Mouse (Mus musculus): ENCODE results near the gene Irf2. TPM values are rescaled to one million over a fixed set of nuclear protein-coding genes. Genes with fewer than 3 reads are reported as not detected.

The Irf2 gene
- polyA plus RNA-seq, 1 experiment from 2014 or later, result 9.2 TPM

DNA sequence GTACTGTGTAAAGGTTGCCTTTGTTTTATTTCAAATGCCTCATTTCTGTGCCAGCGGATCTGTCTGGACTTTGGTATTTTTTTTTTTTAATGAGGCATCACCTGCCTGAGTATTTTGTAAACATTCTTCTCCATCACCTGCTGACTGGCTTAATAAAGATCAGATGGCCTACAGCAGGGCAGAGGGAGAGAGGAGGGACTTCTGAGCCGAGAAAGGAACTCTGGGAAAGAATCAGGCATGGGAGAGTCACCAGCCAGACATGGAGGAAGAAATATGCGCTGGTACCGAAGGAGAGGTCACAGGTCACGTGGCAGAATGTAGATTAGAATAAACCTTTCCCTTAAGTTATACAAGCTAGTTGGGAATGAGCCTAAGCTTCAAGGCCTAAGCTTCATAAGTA, 143.2 kb downstream of the Irf2 start:
- no peak overlapping the region for H3K4me3 ChIP-seq (ENCODE audit: low read depth, low read length)
- DNase-seq (ENCODE audit: low spot score, missing footprints) (no peak), ATAC-seq (ENCODE audit: low FRiP score) (no peak)
- no peak overlapping the region for H3K9ac ChIP-seq (ENCODE audit: low read length)
- H3K4me1 ChIP-seq (ENCODE audit: control insufficient read depth, insufficient read depth, low read length), result no peaks in the 10 kb centered on the region; the same call in 1 of the 2 replicates
- WGBS, result 56% methylated on average over 5 of the region's 5 CpGs
- no peak overlapping the region for H3K27ac ChIP-seq (ENCODE audit: low read depth, low read length)
- no peaks in the 10 kb centered on the region for H3K27me3 ChIP-seq (ENCODE audit: control insufficient read depth, insufficient read depth, low read length)
- H3K4me2 ChIP-seq, result no peak overlapping the region
- no peaks in the 10 kb centered on the region for H3K9me3 ChIP-seq (ENCODE audit: control insufficient read depth, low read length)
- H3K36me3 ChIP-seq (ENCODE audit: control insufficient read depth, insufficient read depth, low read length), result no peaks in the 10 kb centered on the region

- Histone ChIP-seq H3K9me3 (ENCODE audit: control insufficient read depth, low read length) (no peaks in the 10 kb centered on the region), H3K4me2 (no peak overlapping the region), H3K4me3 (ENCODE audit: low read depth, low read length) (no peak overlapping the region), H3K27me3 (ENCODE audit: control insufficient read depth, insufficient read depth, low read length) (no peaks in the 10 kb centered on the region), H3K4me1 (ENCODE audit: control insufficient read depth, insufficient read depth, low read length) (no peaks in the 10 kb centered on the region; the same call in 1 of the 2 replicates), H3K27ac (ENCODE audit: low read depth, low read length) (no peak overlapping the region), H3K9ac (ENCODE audit: low read length) (no peak overlapping the region), H3K36me3 (ENCODE audit: control insufficient read depth, insufficient read depth, low read length) (no peaks in the 10 kb centered on the region)
- no peak for ATAC-seq (ENCODE audit: low FRiP score)
- DNase-seq (ENCODE audit: low spot score, missing footprints), result no peak
- WGBS, result 91% methylated on average over 9 of the region's 9 CpGs
Measured at GRCm38 (mm10) chr8:46883232-46884000, 143.9 kb downstream of the Irf2 start.

GRCm38 (mm10) chr8:46885786-46886185, 146.3 kb downstream of the Irf2 start:
- H3K27ac ChIP-seq (ENCODE audit: low read depth, low read length), result no peak overlapping the region

GRCm38 (mm10) chr8:46886216-46886615, 146.7 kb downstream of the Irf2 start:
- Histone ChIP-seq H3K4me2 (no peak overlapping the region), H3K27me3 (ENCODE audit: control insufficient read depth, insufficient read depth, low read length) (no peaks in the 10 kb centered on the region), H3K27ac (ENCODE audit: low read depth, low read length) (no peak overlapping the region), H3K4me1 (ENCODE audit: control insufficient read depth, insufficient read depth, low read length) (no peaks in the 10 kb centered on the region; the same call in 1 of the 2 replicates), H3K9ac (ENCODE audit: low read length) (no peak overlapping the region), H3K36me3 (ENCODE audit: control insufficient read depth, insufficient read depth, low read length) (no peaks in the 10 kb centered on the region), H3K9me3 (ENCODE audit: control insufficient read depth, low read length) (no peaks in the 10 kb centered on the region), H3K4me3 (ENCODE audit: low read depth, low read length) (no peak overlapping the region)
- ATAC-seq (ENCODE audit: low FRiP score) (no peak), DNase-seq (ENCODE audit: low spot score, missing footprints) (no peak)
- WGBS, result 100% methylated on average over 1 of the region's 1 CpGs

More at GRCm38 (mm10) chr8:46885786-46886185, 146.3 kb downstream of the Irf2 start:
- DNase-seq (ENCODE audit: low spot score, missing footprints) (no peak), ATAC-seq (ENCODE audit: low FRiP score) (no peak)
- 94% methylated on average over 2 of the region's 2 CpGs for WGBS
- Histone ChIP-seq H3K9me3 (ENCODE audit: control insufficient read depth, low read length) (no peaks in the 10 kb centered on the region), H3K27me3 (ENCODE audit: control insufficient read depth, insufficient read depth, low read length) (no peaks in the 10 kb centered on the region), H3K4me1 (ENCODE audit: control insufficient read depth, insufficient read depth, low read length) (no peaks in the 10 kb centered on the region; the same call in 1 of the 2 replicates), H3K36me3 (ENCODE audit: control insufficient read depth, insufficient read depth, low read length) (no peaks in the 10 kb centered on the region), H3K4me3 (ENCODE audit: low read depth, low read length) (no peak overlapping the region), H3K4me2 (no peak overlapping the region), H3K9ac (ENCODE audit: low read length) (no peak overlapping the region)

DNA sequence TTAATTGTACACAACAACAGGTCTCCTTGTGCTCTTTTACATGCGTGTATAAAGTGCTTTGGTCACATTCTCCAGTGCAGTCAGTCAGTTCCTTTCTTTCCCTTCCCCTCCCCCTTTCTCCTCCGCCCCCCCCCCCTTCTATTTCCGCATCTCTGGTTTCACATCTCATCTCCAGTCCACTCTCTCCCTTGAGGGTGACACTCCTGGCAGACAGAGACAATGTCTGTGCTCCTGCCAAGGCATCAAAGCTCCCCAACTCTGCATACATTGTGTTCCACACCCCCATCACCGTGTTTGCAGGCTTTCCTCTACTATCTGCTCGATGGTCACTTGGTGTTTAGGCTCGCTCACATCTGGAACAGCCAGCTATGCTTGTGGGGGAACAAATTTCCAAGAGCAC, 147.9 kb downstream of the Irf2 start:
- ATAC-seq (ENCODE audit: low FRiP score), result no peak
- no peak overlapping the region for H3K27ac ChIP-seq (ENCODE audit: low read depth, low read length)
- DNase-seq (ENCODE audit: low spot score, missing footprints), result no peak
- no peak overlapping the region for H3K4me3 ChIP-seq (ENCODE audit: low read depth, low read length)
- no peaks in the 10 kb centered on the region for H3K36me3 ChIP-seq (ENCODE audit: control insufficient read depth, insufficient read depth, low read length)
- no peaks in the 10 kb centered on the region for H3K27me3 ChIP-seq (ENCODE audit: control insufficient read depth, insufficient read depth, low read length)
- 81% methylated on average over 6 of the region's 6 CpGs for WGBS
- H3K9me3 ChIP-seq (ENCODE audit: control insufficient read depth, low read length), result no peaks in the 10 kb centered on the region
- H3K4me2 ChIP-seq, result no peak overlapping the region
- no peak overlapping the region for H3K9ac ChIP-seq (ENCODE audit: low read length)
- H3K4me1 ChIP-seq (ENCODE audit: control insufficient read depth, insufficient read depth, low read length), result no peaks in the 10 kb centered on the region; the same call in 1 of the 2 replicates

- no peak overlapping the region for H3K9ac ChIP-seq (ENCODE audit: low read length)
- no peak overlapping the region for H3K4me3 ChIP-seq (ENCODE audit: low read depth, low read length)
- DNase-seq (ENCODE audit: low spot score, missing footprints) (no peak), ATAC-seq (ENCODE audit: low FRiP score) (no peak)
- H3K27ac ChIP-seq (ENCODE audit: low read depth, low read length), result no peak overlapping the region
- no peak overlapping the region for H3K4me2 ChIP-seq
- no peaks in the 10 kb centered on the region for H3K27me3 ChIP-seq (ENCODE audit: control insufficient read depth, insufficient read depth, low read length)
- no peaks in the 10 kb centered on the region for H3K36me3 ChIP-seq (ENCODE audit: control insufficient read depth, insufficient read depth, low read length)
- 79% methylated on average over 4 of the region's 4 CpGs for WGBS
- no peaks in the 10 kb centered on the region for H3K4me1 ChIP-seq (ENCODE audit: control insufficient read depth, insufficient read depth, low read length)
- H3K9me3 ChIP-seq (ENCODE audit: control insufficient read depth, low read length), result no peaks in the 10 kb centered on the region
Measured at GRCm38 (mm10) chr8:46888575-46888974, 149.0 kb downstream of the Irf2 start.

DNA sequence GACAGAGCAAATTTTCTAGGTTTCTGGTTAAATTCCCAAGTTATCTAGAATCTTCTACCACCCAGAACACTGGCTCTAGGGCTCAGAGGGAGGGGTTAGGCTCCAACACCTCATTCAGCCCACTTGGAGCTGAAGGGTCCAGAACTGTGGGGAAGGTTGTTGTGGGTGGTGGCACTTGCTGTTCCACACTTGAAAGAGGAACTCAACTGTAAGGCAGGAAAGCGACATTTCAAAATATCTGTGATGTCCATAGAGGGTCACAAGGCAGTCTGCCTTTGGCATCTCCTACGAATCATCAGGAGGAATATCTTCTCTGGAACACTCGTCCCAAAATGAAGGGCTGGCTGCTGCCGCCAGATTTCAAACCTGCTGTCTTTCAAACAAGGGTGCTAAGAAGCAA, 150.7 kb downstream of the Irf2 start:
- H3K36me3 ChIP-seq (ENCODE audit: control insufficient read depth, insufficient read depth, low read length), result no peaks in the 10 kb centered on the region
- no peaks in the 10 kb centered on the region for H3K27me3 ChIP-seq (ENCODE audit: control insufficient read depth, insufficient read depth, low read length)
- H3K4me1 ChIP-seq (ENCODE audit: control insufficient read depth, insufficient read depth, low read length), result no peaks in the 10 kb centered on the region
- 84% methylated on average over 4 of the region's 4 CpGs for WGBS
- H3K27ac ChIP-seq (ENCODE audit: low read depth, low read length), result no peak overlapping the region
- ATAC-seq (ENCODE audit: low FRiP score) (no peak), DNase-seq (ENCODE audit: low spot score, missing footprints) (no peak)
- no peak overlapping the region for H3K4me3 ChIP-seq (ENCODE audit: low read depth, low read length)
- H3K4me2 ChIP-seq, result no peak overlapping the region
- H3K9me3 ChIP-seq (ENCODE audit: control insufficient read depth, low read length), result no peaks in the 10 kb centered on the region
- H3K9ac ChIP-seq (ENCODE audit: low read length), result no peak overlapping the region

- Histone ChIP-seq H3K27ac (ENCODE audit: low read depth, low read length) (no peak overlapping the region), H3K9me3 (ENCODE audit: control insufficient read depth, low read length) (no peaks in the 10 kb centered on the region), H3K4me1 (ENCODE audit: control insufficient read depth, insufficient read depth, low read length) (no peaks in the 10 kb centered on the region), H3K9ac (ENCODE audit: low read length) (no peak overlapping the region), H3K36me3 (ENCODE audit: control insufficient read depth, insufficient read depth, low read length) (no peaks in the 10 kb centered on the region), H3K4me3 (ENCODE audit: low read depth, low read length) (no peak overlapping the region), H3K4me2 (no peak overlapping the region), H3K27me3 (ENCODE audit: control insufficient read depth, insufficient read depth, low read length) (no peaks in the 10 kb centered on the region)
- ATAC-seq (ENCODE audit: low FRiP score) (no peak), DNase-seq (ENCODE audit: low spot score, missing footprints) (peak; percentile 66)
- 81% methylated on average over 22 of the region's 22 CpGs for WGBS
Measured at GRCm38 (mm10) chr8:46892511-46893273, 153.2 kb downstream of the Irf2 start.

GRCm38 (mm10) chr8:46894385-46894784, 154.9 kb downstream of the Irf2 start:
- no peak overlapping the region for H3K4me3 ChIP-seq (ENCODE audit: low read depth, low read length)
- no peak overlapping the region for H3K4me2 ChIP-seq
- H3K27me3 ChIP-seq (ENCODE audit: control insufficient read depth, insufficient read depth, low read length), result no peaks in the 10 kb centered on the region
- H3K9me3 ChIP-seq (ENCODE audit: control insufficient read depth, low read length), result no peaks in the 10 kb centered on the region
- WGBS, result 91% methylated on average over 2 of the region's 2 CpGs
- H3K4me1 ChIP-seq (ENCODE audit: control insufficient read depth, insufficient read depth, low read length), result no peaks in the 10 kb centered on the region
- no peak overlapping the region for H3K27ac ChIP-seq (ENCODE audit: low read depth, low read length)
- H3K36me3 ChIP-seq (ENCODE audit: control insufficient read depth, insufficient read depth, low read length), result no peaks in the 10 kb centered on the region
- ATAC-seq (ENCODE audit: low FRiP score), result no peak
- H3K9ac ChIP-seq (ENCODE audit: low read length), result no peak overlapping the region
- no peak for DNase-seq (ENCODE audit: low spot score, missing footprints)

Measured in midbrain, embryonic 11.5 days (tissue).